Mouse (Mus musculus): ENCODE results near the gene 2510039O18Rik. TPM values are rescaled to one million over a fixed set of nuclear protein-coding genes. Genes with fewer than 3 reads are reported as not detected.

2510039O18Rik gene
- polyA plus RNA-seq, 1 experiment from 2014 or later, result 26.3 TPM

DNA sequence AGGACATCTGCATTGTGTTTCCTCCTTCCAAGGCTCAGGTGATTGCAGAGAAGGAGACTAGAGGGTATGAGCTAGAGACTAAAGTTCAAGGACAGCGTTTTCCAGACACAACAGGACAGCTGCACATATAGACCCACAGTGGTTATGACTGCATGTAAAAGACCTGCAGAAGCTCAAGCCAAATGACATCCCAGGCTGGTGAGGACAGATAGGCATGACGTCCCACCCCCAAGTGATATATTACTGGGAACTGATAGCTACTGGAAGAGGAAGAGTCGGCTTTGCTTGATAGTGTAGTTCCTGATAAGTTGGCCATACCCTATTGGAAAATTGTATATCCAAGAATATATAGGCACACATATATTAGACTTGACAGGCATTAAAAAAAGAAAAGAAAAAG, 35.5 kb downstream of the 2510039O18Rik start:
- no peaks in the 10 kb centered on the region for H3K27me3 ChIP-seq (replicated peaks; ENCODE audit: control insufficient read depth, insufficient read depth, low read length)
- H3K27ac ChIP-seq (ENCODE audit: low read depth, low read length), result no peak overlapping the region
- no peak overlapping the region for H3K9ac ChIP-seq (ENCODE audit: low read depth, low read length)
- ATAC-seq, result no peak
- no peak overlapping the region for H3K4me3 ChIP-seq (ENCODE audit: low read depth, low read length)
- TF ChIP-seq CTCF (IDR thresholded peaks at IDR 0.05; ENCODE audit: low read depth), result no peak
- WGBS, result 68% methylated on average over 3 of the region's 3 CpGs
- no peaks in the 10 kb centered on the region for H3K4me1 ChIP-seq (replicated peaks; ENCODE audit: control insufficient read depth, insufficient read depth, low read length)
- H3K36me3 ChIP-seq (ENCODE audit: control insufficient read depth, insufficient read depth), result no peaks in the 10 kb centered on the region
- H3K9me3 ChIP-seq (ENCODE audit: control insufficient read depth), result peaks cover 5% of the 10 kb centered on the region; the same call in 1 of the 2 replicates
- no peak overlapping the region for H3K4me2 ChIP-seq (replicated peaks; ENCODE audit: low read depth)

DNA sequence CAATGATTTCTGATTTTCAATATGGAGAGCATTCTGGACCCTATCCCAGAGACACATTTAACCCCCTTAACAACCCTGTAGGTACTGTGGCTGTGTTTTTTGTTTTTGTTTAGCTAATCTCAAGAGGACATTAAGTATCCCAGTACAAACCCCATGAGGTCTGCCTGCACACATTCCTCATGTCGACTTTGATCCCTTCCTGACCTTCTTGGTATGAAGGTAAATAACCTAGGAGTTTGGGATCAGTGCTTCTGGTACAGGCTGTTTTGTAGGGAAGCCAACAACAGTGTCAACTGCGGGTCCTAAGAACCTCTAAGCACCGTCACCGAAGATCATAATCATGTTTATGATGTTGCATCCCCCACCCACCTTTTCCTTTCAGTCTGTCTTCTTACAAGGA, 37.0 kb downstream of the 2510039O18Rik start:
- ATAC-seq, result no peak

DNA sequence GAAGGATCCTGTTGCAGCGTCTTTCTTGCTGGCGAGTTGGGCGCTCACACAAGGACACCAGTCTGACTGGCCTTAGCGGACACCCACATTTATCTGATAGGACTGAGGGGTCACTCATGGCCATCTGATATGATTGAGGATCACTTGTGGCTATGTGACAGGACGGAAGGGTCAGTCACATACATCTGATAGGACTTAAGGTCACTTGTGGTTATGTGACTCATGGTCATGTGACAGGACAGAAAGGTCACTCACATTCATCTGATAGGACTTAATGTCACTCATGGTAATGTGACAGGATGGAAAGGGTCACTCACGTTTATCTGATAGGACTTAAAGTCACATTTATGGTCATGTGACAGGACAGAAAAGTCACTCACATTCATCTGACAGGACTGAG, 37.7 kb downstream of the 2510039O18Rik start:
- Histone ChIP-seq H3K9ac (ENCODE audit: low read depth, low read length) (no peak overlapping the region), H3K4me1 (replicated peaks; ENCODE audit: control insufficient read depth, insufficient read depth, low read length) (no peaks in the 10 kb centered on the region), H3K36me3 (ENCODE audit: control insufficient read depth, insufficient read depth) (no peaks in the 10 kb centered on the region), H3K4me2 (replicated peaks; ENCODE audit: low read depth) (no peak overlapping the region), H3K4me3 (ENCODE audit: low read depth, low read length) (no peak overlapping the region), H3K9me3 (ENCODE audit: control insufficient read depth) (peaks cover 5% of the 10 kb centered on the region; the same call in 1 of the 2 replicates), H3K27me3 (replicated peaks; ENCODE audit: control insufficient read depth, insufficient read depth, low read length) (no peaks in the 10 kb centered on the region), H3K27ac (ENCODE audit: low read depth, low read length) (no peak overlapping the region)
- TF ChIP-seq CTCF (IDR thresholded peaks at IDR 0.05; ENCODE audit: low read depth), result no peak
- ATAC-seq, result no peak
- WGBS, result 89% methylated on average over 6 of the region's 6 CpGs

More for the DNA sequence above, 37.0 kb downstream of the 2510039O18Rik start:
- Histone ChIP-seq H3K4me2 (replicated peaks; ENCODE audit: low read depth) (no peak overlapping the region), H3K4me3 (ENCODE audit: low read depth, low read length) (no peak overlapping the region), H3K27ac (ENCODE audit: low read depth, low read length) (no peak overlapping the region), H3K27me3 (replicated peaks; ENCODE audit: control insufficient read depth, insufficient read depth, low read length) (no peaks in the 10 kb centered on the region), H3K4me1 (replicated peaks; ENCODE audit: control insufficient read depth, insufficient read depth, low read length) (no peaks in the 10 kb centered on the region), H3K9ac (ENCODE audit: low read depth, low read length) (no peak overlapping the region), H3K9me3 (ENCODE audit: control insufficient read depth) (peaks cover 5% of the 10 kb centered on the region; the same call in 1 of the 2 replicates), H3K36me3 (ENCODE audit: control insufficient read depth, insufficient read depth) (no peaks in the 10 kb centered on the region)
- TF ChIP-seq CTCF (IDR thresholded peaks at IDR 0.05; ENCODE audit: low read depth), result no peak
- 77% methylated on average over 4 of the region's 4 CpGs for WGBS

DNA sequence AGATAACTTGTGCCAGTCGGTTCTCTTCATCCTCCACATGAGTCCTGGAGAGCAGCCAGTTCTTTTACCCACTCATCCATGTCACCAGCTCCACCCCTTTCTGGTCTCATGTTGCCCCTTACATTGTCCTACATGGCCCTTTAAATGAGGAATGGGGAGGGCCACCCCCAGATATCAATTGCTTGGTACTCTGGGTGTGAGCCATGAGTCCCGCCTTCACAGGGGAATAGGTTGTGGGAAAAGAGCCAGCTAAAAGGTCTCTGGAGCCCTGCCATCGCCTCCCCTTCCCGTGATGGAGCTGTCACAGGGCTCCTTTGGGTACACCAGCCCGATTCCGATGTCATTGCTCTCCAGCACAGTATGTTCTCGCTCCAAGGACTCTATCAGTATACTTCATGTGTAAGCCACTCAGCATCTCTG, 38.8 kb downstream of the 2510039O18Rik start:
- no peak overlapping the region for H3K27ac ChIP-seq (ENCODE audit: low read depth, low read length)
- H3K9me3 ChIP-seq (ENCODE audit: control insufficient read depth), result peaks cover 4% of the 10 kb centered on the region; the same call in 1 of the 2 replicates
- no peak overlapping the region for H3K4me3 ChIP-seq (ENCODE audit: low read depth, low read length)
- no peaks in the 10 kb centered on the region for H3K36me3 ChIP-seq (ENCODE audit: control insufficient read depth, insufficient read depth)
- no peak for TF ChIP-seq CTCF (IDR thresholded peaks at IDR 0.05; ENCODE audit: low read depth)
- no peaks in the 10 kb centered on the region for H3K27me3 ChIP-seq (replicated peaks; ENCODE audit: control insufficient read depth, insufficient read depth, low read length)
- no peak overlapping the region for H3K9ac ChIP-seq (ENCODE audit: low read depth, low read length)
- no peaks in the 10 kb centered on the region for H3K4me1 ChIP-seq (replicated peaks; ENCODE audit: control insufficient read depth, insufficient read depth, low read length)
- WGBS, result 75% methylated on average over 7 of the region's 7 CpGs
- H3K4me2 ChIP-seq (replicated peaks; ENCODE audit: low read depth), result no peak overlapping the region
- ATAC-seq, result no peak

DNA sequence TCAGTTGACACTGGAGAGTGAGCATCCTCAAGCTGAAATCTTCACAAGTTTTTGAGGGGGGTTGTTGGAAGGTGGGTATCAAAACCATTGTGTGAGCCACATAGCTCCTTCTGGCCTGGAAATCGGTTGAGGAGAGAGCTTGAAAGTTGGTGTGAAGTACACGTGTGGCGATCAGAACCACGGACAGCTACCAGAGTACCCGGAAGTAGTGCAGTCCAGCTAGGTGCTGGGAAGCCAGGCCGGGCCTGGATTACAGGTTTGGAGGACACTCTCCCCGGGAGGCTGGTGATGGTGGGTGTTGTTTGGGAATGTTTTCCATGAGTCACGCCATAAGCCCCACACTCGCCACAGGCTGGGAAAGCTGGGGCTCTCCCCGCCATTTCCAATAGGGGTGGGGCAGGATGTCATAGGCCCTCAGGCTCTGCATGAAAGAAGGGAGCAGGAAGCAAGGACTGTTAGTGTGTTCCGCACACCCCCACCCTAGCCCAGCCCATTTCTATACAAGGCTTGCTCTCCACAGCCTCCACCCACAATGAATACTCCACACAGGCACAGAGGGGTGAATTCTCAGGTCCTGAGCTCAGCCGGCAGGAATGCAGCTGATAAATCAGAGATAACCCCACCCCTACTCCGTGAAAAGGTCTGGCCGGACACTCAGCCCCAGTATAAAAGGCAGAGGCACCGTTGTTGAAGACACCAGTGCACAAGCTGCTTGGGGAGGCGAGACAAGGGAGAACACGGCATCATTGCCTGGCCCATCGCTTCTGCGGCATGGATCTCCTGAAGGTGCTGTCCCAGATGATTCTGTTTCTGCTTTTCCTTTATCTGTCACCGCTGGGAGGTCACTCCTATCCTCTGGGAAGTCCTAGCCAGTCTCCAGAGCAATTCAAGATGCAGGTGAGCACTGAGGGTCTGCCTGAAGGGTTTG, 44.8 kb downstream of the 2510039O18Rik start, which contains the start of gene Nppb:
TSS of gene Nppb (plus strand) at position 584 of the 928 bp plus-strand sequence.
- Histone ChIP-seq H3K4me2 (replicated peaks; ENCODE audit: low read depth) (no peak within 1 kb of the TSS), H3K4me1 (replicated peaks; ENCODE audit: control insufficient read depth, insufficient read depth, low read length) (no peaks in the 10 kb centered on the region), H3K27ac (ENCODE audit: low read depth, low read length) (no peak within 1 kb of the TSS), H3K9me3 (ENCODE audit: control insufficient read depth) (no peaks in the 10 kb centered on the region), H3K36me3 (ENCODE audit: control insufficient read depth, insufficient read depth) (no peaks in the 10 kb centered on the region), H3K27me3 (replicated peaks; ENCODE audit: control insufficient read depth, insufficient read depth, low read length) (no peaks in the 10 kb centered on the region), H3K4me3 (ENCODE audit: low read depth, low read length) (no peak within 1 kb of the TSS), H3K9ac (ENCODE audit: low read depth, low read length) (no peak within 1 kb of the TSS)
- TF ChIP-seq CTCF (IDR thresholded peaks at IDR 0.05; ENCODE audit: low read depth), result no peak
- WGBS, result 27% methylated on average over 20 of the region's 20 CpGs
- no peak for ATAC-seq

DNA sequence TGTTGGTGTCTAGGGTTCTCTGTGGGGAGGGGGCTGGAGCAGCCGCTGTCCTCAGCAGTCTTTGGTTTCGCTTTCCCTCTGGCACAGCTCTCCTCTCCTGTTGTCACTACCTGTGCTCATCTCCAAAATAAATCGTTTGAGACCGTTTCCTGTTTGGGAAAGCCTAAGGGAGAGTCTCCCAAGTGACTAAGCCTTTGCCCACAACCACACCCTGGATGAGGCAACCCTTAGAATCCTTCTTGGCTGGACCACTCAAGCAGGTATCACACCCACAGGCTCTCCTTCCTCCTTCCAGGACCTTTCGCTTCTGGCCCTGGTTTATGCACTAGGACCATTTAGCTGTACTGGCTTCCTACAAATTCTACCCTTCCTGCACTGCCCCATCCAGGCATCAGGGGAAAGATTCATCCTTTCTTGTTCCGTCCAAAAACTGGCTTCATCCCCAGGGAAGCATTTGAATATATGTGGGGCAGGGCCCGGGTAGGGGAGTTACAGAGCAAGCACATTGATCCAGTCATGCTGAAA, 52.9 kb downstream of the 2510039O18Rik start:
- Histone ChIP-seq H3K27me3 (replicated peaks; ENCODE audit: control insufficient read depth, insufficient read depth, low read length) (no peaks in the 10 kb centered on the region), H3K4me3 (ENCODE audit: low read depth, low read length) (no peak overlapping the region), H3K9me3 (ENCODE audit: control insufficient read depth) (no peaks in the 10 kb centered on the region), H3K4me1 (replicated peaks; ENCODE audit: control insufficient read depth, insufficient read depth, low read length) (no peaks in the 10 kb centered on the region), H3K27ac (ENCODE audit: low read depth, low read length) (no peak overlapping the region), H3K36me3 (ENCODE audit: control insufficient read depth, insufficient read depth) (no peaks in the 10 kb centered on the region), H3K4me2 (replicated peaks; ENCODE audit: low read depth) (no peak overlapping the region), H3K9ac (ENCODE audit: low read depth, low read length) (no peak overlapping the region)
- no peak for TF ChIP-seq CTCF (IDR thresholded peaks at IDR 0.05; ENCODE audit: low read depth)
- no peak for ATAC-seq
- 47% methylated on average over 7 of the region's 7 CpGs for WGBS

All from intestine, postnatal 0 days (tissue).